Mouse (Mus musculus) macrophage (primary cell): ENCODE data around the gene Dennd1a. TPM values are rescaled to one million over a fixed set of nuclear protein-coding genes. Genes with fewer than 3 reads are reported as not detected.

Experiments used
- H3K27ac ChIP-seq: fragments of 350-480 bp; formaldehyde crosslinking; 2 replicates; pipeline ENCODE4 v1.9.0; 2021
- H3K36me3 ChIP-seq: fragments of 350-480 bp; formaldehyde crosslinking; 2 replicates; pipeline ENCODE4 v1.9.0; 2021; ENCODE audit errors: inconsistent target
- H3K4me3 ChIP-seq: fragments of 350-480 bp; formaldehyde crosslinking; 2 replicates; pipeline ENCODE4 v1.9.0; 2021; ENCODE audit errors: inconsistent target
- H3K79me2 ChIP-seq: fragments of 350-480 bp; formaldehyde crosslinking; 2 replicates; pipeline ENCODE4 v1.9.0; 2021; ENCODE audit errors: inconsistent target
- WGBS: methylation state at CpG from one replicate; pipeline ENCODE4 v1.1.7; 2026; ENCODE audit warnings: inconsistent platforms; ENCODE audit not compliant: missing documents; 5-methylcytosine and 5-hydroxymethylcytosine counted together
- polyA plus RNA-seq: library from polyadenylated mRNA; stranded (reverse); fragments of 250-400 nt; gene quantifications from 3 replicates; pipeline ENCODE4 v1.2.4, GENCODE M21; 2018; ENCODE audit warnings: inconsistent platforms

Dennd1a gene
- polyA plus RNA-seq, 1 experiment from 2014 or later: 84.5 TPM

DNA sequence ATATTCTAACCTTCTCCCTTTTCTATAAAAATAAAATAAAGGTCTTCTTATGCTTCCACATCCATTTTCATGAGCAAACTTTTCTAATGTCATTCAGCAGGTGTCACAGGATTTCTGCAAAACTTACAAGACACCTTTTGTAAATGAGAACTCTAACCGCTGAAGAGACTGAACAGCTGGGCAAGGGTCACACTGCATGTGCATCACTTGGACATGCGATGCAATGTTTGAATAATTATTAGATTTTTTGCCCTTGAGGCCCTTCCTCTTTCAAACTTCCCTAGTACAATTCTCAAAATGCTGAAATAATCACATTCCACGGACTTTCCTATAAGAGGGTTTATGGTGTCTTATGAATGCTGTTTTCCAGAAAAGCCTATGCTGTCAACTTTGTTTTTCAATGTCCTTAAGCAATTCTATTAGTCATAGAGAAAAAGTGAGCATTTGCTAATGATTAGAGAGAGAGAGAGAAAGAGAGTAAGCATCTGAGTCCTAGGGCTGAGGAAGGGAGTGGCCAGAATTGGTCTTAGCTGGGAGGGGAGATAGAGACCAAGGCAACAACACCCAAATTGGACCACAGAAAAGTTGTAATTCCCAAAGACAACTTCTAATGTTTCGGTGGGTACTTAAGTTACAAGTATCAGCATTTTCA, 1.3 kb downstream of the Dennd1a start:
- H3K27ac ChIP-seq: peak overlapping the region; percentile 95
- no peaks in the 10 kb centered on the region for H3K36me3 ChIP-seq
- H3K79me2 ChIP-seq: peaks cover 55% of the 10 kb centered on the region
- peak overlapping the region; percentile 89 for H3K4me3 ChIP-seq
- 38% methylated on average over 4 of the region's 4 CpGs for WGBS

- H3K36me3 ChIP-seq: no peaks in the 10 kb centered on the region
- WGBS: 85% methylated on average over 1 of the region's 1 CpGs
- H3K27ac ChIP-seq: no peak overlapping the region
- no peak overlapping the region for H3K4me3 ChIP-seq
- H3K79me2 ChIP-seq: peaks cover 74% of the 10 kb centered on the region
These were observed 3.2 kb downstream of the Dennd1a start for GRCm38 (mm10) chr2:38283961-38284360.

DNA sequence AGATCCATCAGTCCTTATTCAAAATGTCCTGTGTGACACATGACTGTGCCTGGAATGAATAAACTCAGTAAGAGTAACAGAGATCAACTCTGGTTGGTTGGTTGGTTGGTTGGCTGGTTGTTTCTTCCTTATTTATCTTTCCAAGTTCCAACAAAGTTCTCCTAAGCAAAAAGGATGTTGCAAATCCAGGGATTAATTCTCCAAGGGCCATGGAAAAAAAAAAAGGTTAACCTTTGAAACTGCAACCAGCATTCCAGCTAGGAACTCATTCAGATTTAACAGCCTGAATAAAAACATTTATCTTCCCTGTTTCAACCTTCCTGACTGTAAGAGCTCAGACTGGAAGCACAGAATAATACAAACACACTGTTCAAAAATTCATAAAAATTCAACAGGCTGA, 6.8 kb downstream of the Dennd1a start:
- H3K36me3 ChIP-seq: no peaks in the 10 kb centered on the region
- peaks cover 100% of the 10 kb centered on the region for H3K79me2 ChIP-seq
- no peak overlapping the region for H3K4me3 ChIP-seq
- no peak overlapping the region for H3K27ac ChIP-seq

DNA sequence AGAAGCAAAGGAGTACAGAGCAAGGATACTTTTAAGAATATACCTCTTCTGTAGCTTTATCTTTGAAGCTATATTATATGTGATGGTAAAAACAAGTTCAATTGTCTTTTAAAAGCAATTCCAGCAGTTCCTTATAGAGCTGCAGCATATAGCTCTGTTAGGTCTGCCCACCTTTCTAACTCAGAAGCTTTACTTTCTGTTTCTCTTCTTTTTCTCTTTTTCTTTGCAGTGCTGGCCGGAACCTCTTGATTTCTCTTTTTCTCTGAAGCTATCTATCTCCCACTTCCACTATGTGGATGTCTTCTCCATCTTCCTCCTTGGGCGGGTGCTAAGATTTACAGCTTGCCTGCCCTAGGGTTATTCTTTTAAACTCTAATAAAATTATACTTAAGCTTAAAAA, 12.2 kb downstream of the Dennd1a start:
- peaks cover 100% of the 10 kb centered on the region for H3K79me2 ChIP-seq
- no peak overlapping the region for H3K27ac ChIP-seq
- WGBS: 44% methylated on average over 2 of the region's 2 CpGs
- no peak overlapping the region for H3K4me3 ChIP-seq
- 0 out of 2 replicates have a peak, but pooled peaks cover under 1% of the 10 kb centered on the region for H3K36me3 ChIP-seq

DNA sequence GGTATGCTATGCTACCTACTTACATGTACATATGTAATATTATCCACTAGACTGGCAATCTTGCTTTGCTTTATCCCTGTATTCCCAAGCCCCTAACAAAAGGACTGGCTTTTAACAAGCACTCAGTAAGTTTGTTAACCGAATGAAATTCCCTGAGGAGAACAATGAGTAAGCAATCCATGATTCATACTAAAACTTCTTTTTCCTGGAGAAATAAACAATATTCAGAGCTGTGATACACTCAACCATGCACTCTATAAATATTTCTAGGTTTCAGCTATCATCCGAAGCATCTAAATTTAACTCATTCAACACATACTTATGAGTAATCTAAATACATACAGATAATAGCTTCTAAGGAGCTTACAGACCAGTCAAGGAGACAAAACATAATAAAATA, 23.5 kb downstream of the Dennd1a start:
- whole genome bisulfite sequencing: 92% methylated on average over 2 of the region's 2 CpGs
- Histone ChIP-seq H3K27ac (no peak overlapping the region), H3K36me3 (no peaks in the 10 kb centered on the region; the same call in 1 of the 2 replicates), H3K4me3 (no peak overlapping the region), H3K79me2 (peaks cover 95% of the 10 kb centered on the region)

DNA sequence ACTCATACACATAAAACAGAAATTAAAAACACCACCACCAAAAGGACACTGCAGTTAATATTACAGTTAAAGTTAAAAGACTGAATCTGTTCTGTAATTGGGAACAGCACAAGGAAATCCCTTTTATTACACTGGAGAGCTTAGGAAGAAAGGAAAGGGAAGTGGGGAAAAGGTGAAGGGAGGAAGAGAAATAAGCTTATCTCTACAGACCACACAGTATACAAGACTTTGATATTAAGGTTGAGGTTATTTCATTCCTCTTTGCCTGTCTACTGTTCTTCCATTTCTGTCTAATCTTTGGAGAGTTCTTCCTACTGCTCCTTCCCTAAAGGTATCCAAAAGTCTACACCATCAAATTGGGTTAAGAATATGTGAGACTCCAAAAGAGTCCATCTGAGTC, 28.1 kb downstream of the Dennd1a start:
- peaks cover 95% of the 10 kb centered on the region for H3K79me2 ChIP-seq
- no peaks in the 10 kb centered on the region for H3K36me3 ChIP-seq
- H3K4me3 ChIP-seq: no peak overlapping the region
- no peak overlapping the region for H3K27ac ChIP-seq

DNA sequence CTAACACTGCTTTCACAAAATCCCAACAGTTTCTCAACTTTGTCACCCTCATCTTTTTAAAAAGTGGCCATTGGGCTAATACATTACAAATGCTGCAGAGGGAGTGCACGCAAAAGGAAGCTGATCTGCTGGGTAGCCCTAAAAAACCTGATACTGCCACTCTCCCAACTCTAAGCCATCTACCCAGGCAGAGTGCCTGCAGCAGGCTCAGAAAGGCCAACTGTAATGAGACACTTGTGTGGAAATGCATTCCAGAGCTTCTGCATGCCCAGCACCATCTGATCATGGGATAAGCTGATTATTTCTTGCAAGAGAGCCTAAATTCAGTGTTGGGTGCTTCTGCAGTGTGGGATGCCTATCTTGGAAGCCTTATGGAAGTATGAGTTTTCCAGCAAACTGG, 49.6 kb downstream of the Dennd1a start:
- H3K27ac ChIP-seq: no peak overlapping the region

GRCm38 (mm10) chr2:38235593-38235992, 51.6 kb downstream of the Dennd1a start:
- H3K4me3 ChIP-seq: no peak overlapping the region
- peaks cover 6% of the 10 kb centered on the region; the same call in 1 of the 2 replicates for H3K36me3 ChIP-seq
- 85% methylated on average over 2 of the region's 2 CpGs for WGBS
- H3K27ac ChIP-seq: no peak overlapping the region
- peaks cover 88% of the 10 kb centered on the region for H3K79me2 ChIP-seq

More for the DNA sequence above, 49.6 kb downstream of the Dennd1a start:
- Histone ChIP-seq H3K4me3 (no peak overlapping the region), H3K79me2 (peaks cover 88% of the 10 kb centered on the region), H3K36me3 (peaks cover 17% of the 10 kb centered on the region; the same call in 1 of the 2 replicates)
- WGBS: 100% methylated on average over 1 of the region's 1 CpGs

GRCm38 (mm10) chr2:38229882-38230281, 57.3 kb downstream of the Dennd1a start:
- no peaks in the 10 kb centered on the region for H3K36me3 ChIP-seq
- H3K79me2 ChIP-seq: peaks cover 91% of the 10 kb centered on the region
- no peak overlapping the region for H3K4me3 ChIP-seq
- no peak overlapping the region for H3K27ac ChIP-seq
- 88% methylated on average over 5 of the region's 5 CpGs for WGBS

DNA sequence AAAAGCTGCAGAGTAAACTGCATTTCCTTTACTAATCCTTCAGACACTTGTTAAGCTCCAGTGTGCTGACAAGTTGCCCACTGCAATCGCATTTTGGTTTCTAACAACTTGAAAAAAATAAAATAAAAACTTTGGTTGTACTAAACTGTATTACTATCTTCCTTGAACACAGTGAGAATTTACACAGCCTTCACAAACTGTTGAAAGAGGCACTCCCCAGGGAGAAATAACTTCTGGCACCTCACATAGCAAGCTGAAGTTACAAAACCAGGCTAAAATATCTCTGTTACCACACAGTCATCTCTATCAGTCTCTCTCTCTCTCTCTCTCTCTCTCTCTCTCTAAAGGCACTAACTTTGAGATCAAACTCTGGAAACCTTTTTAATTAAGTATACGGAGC, 63.4 kb downstream of the Dennd1a start:
- 91% methylated on average over 2 of the region's 2 CpGs for WGBS
- Histone ChIP-seq H3K36me3 (no peaks in the 10 kb centered on the region), H3K4me3 (no peak overlapping the region), H3K27ac (no peak overlapping the region), H3K79me2 (peaks cover 100% of the 10 kb centered on the region)

- Histone ChIP-seq H3K79me2 (peaks cover 100% of the 10 kb centered on the region), H3K4me3 (no peak overlapping the region), H3K36me3 (no peaks in the 10 kb centered on the region), H3K27ac (no peak overlapping the region)
These were observed 65.7 kb downstream of the Dennd1a start for GRCm38 (mm10) chr2:38221461-38221860.

- Histone ChIP-seq H3K79me2 (peaks cover 98% of the 10 kb centered on the region), H3K36me3 (no peaks in the 10 kb centered on the region), H3K27ac (no peak overlapping the region), H3K4me3 (no peak overlapping the region)
- WGBS: 93% methylated on average over 4 of the region's 4 CpGs
These were observed 66.3 kb downstream of the Dennd1a start for GRCm38 (mm10) chr2:38220687-38221435.

DNA sequence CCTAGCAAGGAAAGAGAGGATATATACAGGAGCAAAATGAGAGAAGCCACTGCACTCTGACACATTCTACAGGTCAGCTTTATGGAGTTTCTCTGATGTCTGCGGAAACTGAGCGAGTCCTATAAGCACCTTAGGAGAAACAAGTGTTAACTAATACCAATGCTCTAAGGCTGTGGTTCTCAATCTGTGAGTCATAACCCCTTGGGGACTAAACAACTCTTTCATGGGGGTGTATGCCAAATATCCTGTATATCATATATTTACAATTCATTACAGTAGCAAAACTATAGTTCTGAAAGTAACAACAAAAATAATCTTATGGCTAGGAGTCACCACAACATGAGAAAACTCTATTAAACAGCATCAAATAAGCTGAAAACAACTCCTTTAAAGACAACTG, 67.5 kb downstream of the Dennd1a start:
- no peak overlapping the region for H3K27ac ChIP-seq
- H3K36me3 ChIP-seq: no peaks in the 10 kb centered on the region
- 100% methylated on average over 2 of the region's 2 CpGs for WGBS
- H3K79me2 ChIP-seq: peaks cover 86% of the 10 kb centered on the region
- no peak overlapping the region for H3K4me3 ChIP-seq

DNA sequence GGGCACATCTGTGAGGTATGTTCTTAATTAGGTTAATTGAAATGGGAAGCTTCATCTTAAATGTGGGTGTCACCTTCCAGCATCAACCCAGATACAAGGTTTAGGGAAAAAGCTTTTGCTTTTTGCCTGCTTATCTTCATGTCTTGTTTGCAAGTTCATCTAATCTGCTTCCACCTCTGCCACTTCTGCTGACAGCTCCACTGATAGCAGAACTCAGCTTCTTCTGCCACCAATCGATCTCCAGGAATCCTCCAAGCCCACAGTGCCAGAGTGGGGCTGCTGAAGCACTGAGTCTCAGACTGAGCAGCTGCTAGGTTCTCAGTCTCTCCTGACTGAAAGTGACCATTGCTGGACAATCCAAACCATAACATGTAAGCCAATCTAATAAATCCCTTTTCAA, 74.1 kb downstream of the Dennd1a start:
- WGBS: 60% methylated on average over 1 of the region's 1 CpGs
- H3K79me2 ChIP-seq: peaks cover 81% of the 10 kb centered on the region
- H3K36me3 ChIP-seq: no peaks in the 10 kb centered on the region
- H3K4me3 ChIP-seq: no peak overlapping the region
- no peak overlapping the region for H3K27ac ChIP-seq

- H3K79me2 ChIP-seq: peaks cover 81% of the 10 kb centered on the region
- no peaks in the 10 kb centered on the region for H3K36me3 ChIP-seq
- H3K27ac ChIP-seq: no peak overlapping the region
- WGBS: 84% methylated on average over 2 of the region's 2 CpGs
- H3K4me3 ChIP-seq: no peak overlapping the region
These were observed 75.8 kb downstream of the Dennd1a start for GRCm38 (mm10) chr2:38211426-38211825.
